Mouse (Mus musculus): ENCODE measurements around the gene Myh9.

- TF ChIP-seq CTCF (IDR thresholded peaks at IDR 0.05; ENCODE audit: insufficient read depth, low read depth, low read length) (no peak), POLR2A (IDR thresholded peaks at IDR 0.05; ENCODE audit: insufficient read depth, low read depth, low read length) (no peak)
Measured at GRCm38 (mm10) chr15:77839529-77840286, 2.3 kb downstream of the Myh9 start.

All from olfactory bulb, adult 2 months (tissue).